Mouse (Mus musculus): ENCODE data around the gene Atn1. TPM values are rescaled to one million over a fixed set of nuclear protein-coding genes. Genes with fewer than 3 reads are reported as not detected.
A peak's percentile ranks its signal among the peaks of the same experiment; 100 is the strongest.

The Atn1 gene
- total RNA-seq, 2 experiments from 2014 or later, result 134 to 159 TPM

- peak; percentile 69 to 72 for DNase-seq (ENCODE audit: extremely low spot score in 1 of 2, low spot score in 1 of 2)
These were observed 12.9 kb upstream of the Atn1 start, which contains the start of gene Eno2 for GRCm38 (mm10) chr6:124769101-124769765. Gene Eno2, minus strand, starts transcription at chr6:124769673.

GRCm38 (mm10) chr6:124768704-124769044 lies 12.3 kb upstream of the Atn1 start:
- no peak for DNase-seq (ENCODE audit: extremely low spot score in 1 of 2, low spot score in 1 of 2)

- DNase-seq (ENCODE audit: extremely low spot score in 1 of 2, low spot score in 1 of 2), result peak; percentile 37 to 39
These were observed 11.8 kb upstream of the Atn1 start for GRCm38 (mm10) chr6:124767920-124768703.

GRCm38 (mm10) chr6:124767536-124767919 lies 11.2 kb upstream of the Atn1 start:
- DNase-seq (ENCODE audit: extremely low spot score in 1 of 2, low spot score in 1 of 2), result no peak

- no peak for DNase-seq (ENCODE audit: extremely low spot score in 1 of 2, low spot score in 1 of 2)
These were observed 9.6 kb upstream of the Atn1 start for GRCm38 (mm10) chr6:124765951-124766350.

GRCm38 (mm10) chr6:124759259-124759658 lies 2.9 kb upstream of the Atn1 start:
- peak; percentile 68 to 86 for DNase-seq (ENCODE audit: extremely low spot score in 1 of 2, low spot score in 1 of 2)

GRCm38 (mm10) chr6:124758849-124759232 lies 2.5 kb upstream of the Atn1 start:
- no peak for DNase-seq (ENCODE audit: extremely low spot score in 1 of 2, low spot score in 1 of 2)

- peak; percentile 45 to 59 for DNase-seq (ENCODE audit: extremely low spot score in 1 of 2, low spot score in 1 of 2)
These were observed 1.9 kb upstream of the Atn1 start for GRCm38 (mm10) chr6:124757909-124758848.

- DNase-seq (ENCODE audit: extremely low spot score in 1 of 2, low spot score in 1 of 2), result no peak
These were observed 1.1 kb upstream of the Atn1 start for GRCm38 (mm10) chr6:124757351-124757880.

- DNase-seq (ENCODE audit: extremely low spot score in 1 of 2, low spot score in 1 of 2), result peak; percentile 68 to 76
These were observed 477 bp upstream of the Atn1 start for GRCm38 (mm10) chr6:124756652-124757350.

- DNase-seq (ENCODE audit: extremely low spot score in 1 of 2, low spot score in 1 of 2), result no peak
These were observed 1.0 kb downstream of the Atn1 start for GRCm38 (mm10) chr6:124755306-124755705.

DNA sequence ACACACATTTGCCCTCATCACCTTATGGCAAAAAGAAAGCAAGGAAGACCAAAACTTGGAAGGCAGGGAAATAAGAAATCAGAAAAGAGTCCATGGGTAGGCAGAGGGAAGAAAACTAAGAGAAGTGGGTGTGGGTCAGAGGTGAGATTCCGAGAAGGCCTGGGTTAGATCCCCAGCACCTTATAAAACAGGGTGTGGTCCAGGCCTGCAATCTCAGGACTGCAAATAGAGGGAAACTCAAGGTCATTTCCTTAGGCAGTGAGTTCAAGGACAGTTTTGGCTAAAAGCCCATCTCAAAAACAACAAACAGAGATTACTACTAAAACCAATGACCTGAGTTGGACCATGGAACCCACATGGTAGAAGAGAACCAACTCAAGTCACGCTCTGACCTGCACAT lies 2.5 kb downstream of the Atn1 start:
- DNase-seq (ENCODE audit: extremely low spot score in 1 of 2, low spot score in 1 of 2), result no peak

DNA sequence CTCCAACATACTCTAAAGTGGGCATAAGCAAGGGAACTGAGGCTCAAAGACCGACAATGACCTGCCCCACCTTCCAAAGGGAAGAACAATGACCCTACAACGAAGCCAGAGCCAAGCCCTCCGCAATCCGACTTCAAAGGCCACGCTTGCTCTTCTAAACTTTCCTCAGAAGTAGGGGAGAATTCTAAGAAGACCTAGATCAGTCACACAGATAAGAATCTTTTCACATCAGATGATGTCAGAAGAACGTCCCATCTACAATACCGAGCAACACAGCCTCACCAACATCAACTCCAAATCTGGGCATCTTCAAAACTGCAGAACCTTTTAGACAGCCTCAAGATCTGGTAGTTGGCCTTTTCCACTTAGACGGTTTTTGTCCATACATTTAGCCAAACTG lies 5.9 kb downstream of the Atn1 start:
- DNase-seq (ENCODE audit: extremely low spot score in 1 of 2, low spot score in 1 of 2), result no peak

DNA sequence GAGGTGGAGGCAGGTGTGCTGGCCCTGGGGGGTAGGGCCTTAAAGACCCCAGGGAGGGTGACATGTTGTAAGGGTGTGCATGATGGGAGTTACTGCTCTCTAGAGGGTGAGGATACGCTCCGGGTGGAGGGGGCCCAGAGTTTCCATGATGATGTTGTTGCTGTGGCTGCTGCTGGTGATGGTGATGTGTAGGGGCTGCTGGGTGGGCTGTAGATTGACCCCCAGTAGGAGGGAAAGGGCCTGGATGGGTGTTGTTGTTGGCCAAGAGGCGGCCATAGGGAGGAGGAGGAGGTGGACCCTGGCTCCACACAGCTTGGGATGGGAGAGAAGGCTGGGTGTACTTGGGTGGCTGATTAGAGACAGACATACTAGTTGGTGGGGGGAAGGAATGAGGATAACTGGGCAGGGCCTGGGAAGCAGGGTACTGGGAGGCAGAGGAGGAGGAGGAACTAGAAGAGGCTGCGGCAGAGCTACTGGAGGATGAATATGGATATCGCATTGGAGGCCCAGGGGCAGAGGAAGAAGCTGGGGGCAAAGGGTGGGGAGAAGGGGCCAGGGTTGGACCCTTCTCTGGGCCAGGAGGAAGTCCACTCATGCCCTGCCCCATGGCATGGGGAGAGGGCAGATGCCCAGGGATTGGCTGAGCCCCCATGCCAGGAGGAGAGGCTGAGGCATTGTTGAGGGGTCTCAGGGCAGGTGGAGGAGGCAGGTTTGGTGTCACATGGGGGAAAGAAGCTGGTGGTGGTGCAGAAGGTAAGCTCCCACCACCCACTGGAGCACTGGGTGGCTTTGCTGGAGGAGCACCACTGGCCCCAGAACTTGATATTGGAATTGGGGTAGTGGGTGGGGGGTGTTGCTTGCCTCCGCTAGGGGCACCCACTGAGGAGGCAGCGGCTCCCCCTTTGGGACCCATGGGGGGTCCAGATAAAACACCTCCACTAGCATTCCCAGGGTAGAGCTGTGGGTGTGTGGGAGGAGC lies 9.4 kb downstream of the Atn1 start:
- DNase-seq (ENCODE audit: extremely low spot score in 1 of 2, low spot score in 1 of 2), result no peak

GRCm38 (mm10) chr6:124746296-124746605 lies 10.1 kb downstream of the Atn1 start:
- DNase-seq (ENCODE audit: extremely low spot score in 1 of 2, low spot score in 1 of 2), result peak in 1 of 2 experiments; percentile 24

GRCm38 (mm10) chr6:124745490-124746295 lies 10.6 kb downstream of the Atn1 start:
- DNase-seq (ENCODE audit: extremely low spot score in 1 of 2, low spot score in 1 of 2), result peak; percentile 89 to 90

DNA sequence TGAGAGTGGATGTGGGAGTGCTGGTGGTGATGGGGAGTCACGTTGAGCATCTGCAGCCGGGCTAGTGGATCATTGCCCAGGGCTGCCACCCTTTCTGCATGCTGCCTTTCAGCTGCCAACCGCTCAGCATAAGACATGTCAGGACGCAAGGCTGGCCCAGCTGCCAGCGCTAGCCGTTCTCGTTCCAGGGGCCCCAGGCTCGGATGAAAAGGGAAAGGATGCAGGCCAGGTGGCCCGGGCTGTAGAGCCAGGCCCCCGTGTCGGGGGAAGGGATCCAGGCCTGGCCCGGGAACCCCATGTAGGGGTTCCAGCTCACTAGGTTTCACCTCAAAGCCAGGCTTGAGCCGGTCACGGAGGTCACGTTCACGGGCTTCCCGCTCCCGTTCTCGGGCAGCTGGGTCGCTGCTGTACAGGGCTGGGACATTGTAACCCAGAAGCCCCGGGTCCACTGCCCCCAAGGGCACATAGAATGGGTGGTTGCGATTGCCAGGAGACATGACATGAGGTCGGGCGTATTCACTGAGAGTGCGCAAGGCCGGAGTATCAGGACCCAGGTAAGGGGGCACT lies 11.5 kb downstream of the Atn1 start:
- DNase-seq (ENCODE audit: extremely low spot score in 1 of 2, low spot score in 1 of 2), result no peak

DNA sequence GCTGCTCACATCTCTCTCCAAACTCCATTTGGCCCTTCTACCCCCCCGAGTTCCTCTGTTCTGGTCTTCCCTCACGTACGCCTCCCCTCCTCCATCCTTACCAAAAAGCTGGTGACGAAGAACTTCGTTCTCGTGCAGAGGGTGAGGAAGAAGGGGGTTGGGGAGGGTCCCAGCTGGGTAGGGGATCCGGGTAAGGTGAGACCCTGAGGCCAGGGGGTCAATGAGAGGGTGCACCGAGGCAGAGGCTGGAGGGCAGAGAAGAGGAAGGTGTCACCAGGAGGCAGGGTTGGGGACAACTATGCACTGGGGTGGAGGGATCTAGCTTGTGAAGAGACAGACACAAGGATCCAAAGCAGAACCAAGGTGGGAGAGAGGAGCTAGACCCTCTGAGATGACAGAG lies 12.7 kb downstream of the Atn1 start:
- no peak for DNase-seq (ENCODE audit: extremely low spot score in 1 of 2, low spot score in 1 of 2)
